Mouse (Mus musculus) erythroblast, embryonic 14.5 days (primary cell): ENCODE measurements around the gene Bend5. TPM values are rescaled to one million over a fixed set of nuclear protein-coding genes. Genes with fewer than 3 reads are reported as not detected.

ENCODE experiments used
- H3K27me3 ChIP-seq: 2 replicates; pipeline ENCODE4 v1.6.1; 2012; ENCODE audit warnings: inconsistent platforms; ENCODE audit not compliant: control insufficient read depth
- H3K36me3 ChIP-seq: 2 replicates; pipeline ENCODE4 v1.6.1; 2012; ENCODE audit warnings: mild to moderate bottlenecking, inconsistent platforms; ENCODE audit not compliant: control insufficient read depth
- H3K4me1 ChIP-seq: 2 replicates; pipeline ENCODE4 v1.6.1; 2012; ENCODE audit warnings: inconsistent platforms; ENCODE audit not compliant: control insufficient read depth
- H3K4me3 ChIP-seq: replicated peaks from 2 replicates; pipeline ENCODE3; 2012; ENCODE audit warnings: moderate library complexity, mild to moderate bottlenecking, inconsistent platforms
- H3K9me3 ChIP-seq: 2 replicates; pipeline ENCODE4 v1.6.1; 2012; ENCODE audit warnings: low read length, inconsistent platforms, mixed read lengths; ENCODE audit not compliant: control insufficient read depth
- GATA1 ChIP-seq: IDR thresholded peaks from 2 replicates; pipeline ENCODE4 v1.6.1; 2012; ENCODE audit warnings: low read length, inconsistent platforms, mixed read lengths
- TAL1 ChIP-seq: IDR thresholded peaks from 3 replicates; pipeline ENCODE4 v1.6.1; 2012; ENCODE audit warnings: low read length, inconsistent platforms, mixed read lengths
- polyA plus RNA-seq: library from polyadenylated mRNA; stranded (reverse); fragments of >175 nt; gene quantifications from 2 replicates; pipeline ENCODE4 v1.2.3, GENCODE M21; 2012

The Bend5 gene
- polyA plus RNA-seq, 1 experiment = not detected

GRCm38 (mm10) chr4:111449442-111450199, 34.8 kb downstream of the Bend5 start:
- no peaks in the 10 kb centered on the region for H3K27me3 ChIP-seq
- no peaks in the 10 kb centered on the region for H3K4me1 ChIP-seq
- no peaks in the 10 kb centered on the region for H3K9me3 ChIP-seq
- H3K4me3 ChIP-seq = no peak overlapping the region
- no peaks in the 10 kb centered on the region for H3K36me3 ChIP-seq
- no peak for TF ChIP-seq GATA1
- TF ChIP-seq TAL1 = no peak

DNA sequence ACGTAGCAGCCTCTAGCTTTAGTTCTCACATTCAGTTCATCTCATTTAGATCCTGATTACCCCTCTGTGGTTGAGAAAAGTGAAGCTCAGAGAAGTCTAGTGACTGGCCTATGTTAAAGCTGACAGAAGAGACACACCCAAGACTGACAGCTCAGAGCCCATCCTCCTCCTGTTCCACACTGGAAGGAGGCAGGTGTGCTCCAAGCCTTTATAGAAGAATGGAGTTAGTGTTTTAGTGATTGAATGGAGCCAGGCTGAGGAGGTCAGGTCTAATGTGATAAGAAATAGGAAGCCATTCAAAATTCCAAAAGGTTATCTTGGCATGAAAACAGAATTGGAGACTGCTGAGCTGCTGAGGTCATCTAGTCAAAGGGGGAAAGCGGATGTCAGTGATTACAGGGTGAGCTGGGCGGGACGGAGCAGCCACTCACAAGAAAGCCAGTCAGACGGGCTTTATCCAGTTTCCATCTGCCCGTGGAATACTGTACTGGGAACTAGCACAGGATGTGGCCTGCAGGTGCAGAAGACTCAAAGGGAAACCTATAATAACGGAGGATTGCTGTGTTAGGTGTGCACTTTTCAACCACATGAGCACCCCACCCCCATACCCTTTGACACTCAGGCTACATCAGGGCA, 36.6 kb downstream of the Bend5 start:
- no peak for TF ChIP-seq GATA1
- no peak for TF ChIP-seq TAL1
- Histone ChIP-seq H3K4me1 (no peaks in the 10 kb centered on the region), H3K4me3 (no peak overlapping the region), H3K27me3 (no peaks in the 10 kb centered on the region), H3K9me3 (no peaks in the 10 kb centered on the region), H3K36me3 (no peaks in the 10 kb centered on the region)

- Histone ChIP-seq H3K4me1 (no peaks in the 10 kb centered on the region), H3K9me3 (no peaks in the 10 kb centered on the region), H3K4me3 (no peak overlapping the region), H3K27me3 (no peaks in the 10 kb centered on the region), H3K36me3 (no peaks in the 10 kb centered on the region)
- TF ChIP-seq GATA1 (no peak), TAL1 (no peak)
Observed at GRCm38 (mm10) chr4:111452192-111452591, 37.4 kb downstream of the Bend5 start.

DNA sequence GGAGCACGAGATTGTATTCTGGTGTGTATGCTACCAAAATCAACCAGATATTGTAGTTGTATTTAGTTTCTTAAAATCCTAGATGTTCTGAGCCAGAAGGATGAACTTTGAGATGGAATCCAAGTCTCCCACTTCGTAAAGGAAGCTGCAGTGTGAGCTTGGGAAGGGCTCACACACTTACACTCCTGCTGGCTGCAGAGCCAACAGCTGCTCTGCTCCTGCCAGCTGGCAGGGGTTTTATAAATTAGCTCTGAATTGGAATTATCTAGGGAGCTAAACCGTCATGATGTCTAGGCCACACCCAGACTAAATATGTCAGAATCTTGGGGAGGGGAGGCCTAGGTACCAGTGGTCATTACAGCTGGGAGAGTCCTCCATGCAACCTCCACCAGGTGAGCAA, 38.5 kb downstream of the Bend5 start:
- Histone ChIP-seq H3K27me3 (no peaks in the 10 kb centered on the region), H3K9me3 (no peaks in the 10 kb centered on the region), H3K4me1 (no peaks in the 10 kb centered on the region), H3K36me3 (no peaks in the 10 kb centered on the region), H3K4me3 (no peak overlapping the region)
- TF ChIP-seq TAL1 (no peak), GATA1 (no peak)

DNA sequence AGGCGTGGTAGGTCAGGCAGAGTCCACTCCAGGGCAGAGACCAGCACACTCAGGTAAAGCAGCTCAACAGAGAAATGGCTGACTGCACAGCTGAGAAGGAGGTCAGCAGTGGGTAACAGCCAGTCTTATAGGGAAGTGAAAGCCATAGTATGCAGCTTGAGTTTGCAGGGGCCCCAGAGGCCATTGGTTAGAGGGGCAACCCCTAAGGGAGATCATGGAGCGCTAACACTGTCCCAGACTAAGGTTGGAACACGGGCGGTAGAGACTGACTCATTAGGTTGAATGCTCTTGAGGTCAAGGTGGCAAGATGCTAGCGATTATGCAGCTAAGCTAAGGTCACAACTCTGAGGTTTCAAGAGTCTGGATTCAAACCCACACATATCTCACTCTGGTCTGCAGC, 40.8 kb downstream of the Bend5 start:
- Histone ChIP-seq H3K9me3 (no peaks in the 10 kb centered on the region), H3K27me3 (no peaks in the 10 kb centered on the region), H3K4me3 (no peak overlapping the region), H3K4me1 (no peaks in the 10 kb centered on the region), H3K36me3 (no peaks in the 10 kb centered on the region)
- TF ChIP-seq TAL1 = no peak
- TF ChIP-seq GATA1 = no peak

GRCm38 (mm10) chr4:111457568-111457967, 42.8 kb downstream of the Bend5 start:
- Histone ChIP-seq H3K9me3 (no peaks in the 10 kb centered on the region), H3K36me3 (no peaks in the 10 kb centered on the region), H3K27me3 (no peaks in the 10 kb centered on the region), H3K4me1 (no peaks in the 10 kb centered on the region), H3K4me3 (no peak overlapping the region)
- no peak for TF ChIP-seq GATA1
- TF ChIP-seq TAL1 = no peak

- Histone ChIP-seq H3K4me1 (no peaks in the 10 kb centered on the region), H3K36me3 (no peaks in the 10 kb centered on the region), H3K9me3 (no peaks in the 10 kb centered on the region), H3K27me3 (no peaks in the 10 kb centered on the region), H3K4me3 (no peak overlapping the region)
- no peak for TF ChIP-seq TAL1
- no peak for TF ChIP-seq GATA1
Observed at GRCm38 (mm10) chr4:111467293-111467773, 52.5 kb downstream of the Bend5 start.

- Histone ChIP-seq H3K36me3 (no peaks in the 10 kb centered on the region), H3K4me3 (no peak overlapping the region), H3K27me3 (no peaks in the 10 kb centered on the region), H3K9me3 (no peaks in the 10 kb centered on the region), H3K4me1 (no peaks in the 10 kb centered on the region)
- TF ChIP-seq TAL1 (no peak), GATA1 (no peak)
Observed at GRCm38 (mm10) chr4:111467796-111468195, 53.0 kb downstream of the Bend5 start.

DNA sequence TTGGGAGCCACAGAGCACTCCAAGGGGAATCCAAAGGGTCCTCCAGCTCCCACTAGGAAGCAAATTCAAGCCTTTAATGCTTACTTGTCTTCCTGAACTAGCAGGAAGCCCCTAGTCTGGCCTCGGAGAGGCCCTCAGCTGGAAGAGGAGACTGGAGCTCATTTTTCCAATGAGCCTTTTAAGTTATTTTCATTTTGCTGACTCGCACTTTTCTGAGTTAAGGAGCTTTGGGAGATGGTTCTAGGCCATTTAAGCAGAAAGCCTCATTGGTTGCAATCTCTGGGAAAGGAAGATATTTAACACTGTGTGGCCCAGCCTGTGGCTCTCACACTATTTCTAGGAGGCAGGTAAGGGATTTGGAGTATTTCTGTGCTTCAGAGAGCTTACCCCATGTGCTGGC, 55.0 kb downstream of the Bend5 start:
- TF ChIP-seq GATA1 = no peak
- TF ChIP-seq TAL1 = no peak
- H3K27me3 ChIP-seq = no peaks in the 10 kb centered on the region
- H3K4me3 ChIP-seq = no peak overlapping the region
- H3K36me3 ChIP-seq = no peaks in the 10 kb centered on the region
- H3K9me3 ChIP-seq = no peaks in the 10 kb centered on the region
- no peaks in the 10 kb centered on the region for H3K4me1 ChIP-seq
